Mouse (Mus musculus) forebrain, embryonic 10.5 days (tissue): ENCODE results near the gene Ascl4. TPM values are rescaled to one million over a fixed set of nuclear protein-coding genes. Genes with fewer than 3 reads are reported as not detected.
A peak's percentile ranks its signal among the peaks of the same experiment; 100 is the strongest.

Experiments used
- DNase-seq: peaks from one replicate; pipeline ENCODE4 v3.0.0-alpha.2; 2017; ENCODE audit warnings: low spot score; ENCODE audit errors: extremely low spot score
- H3K27ac ChIP-seq: fragments of 300-500 bp; sonication (generic); 2 replicates; pipeline ENCODE4 v1.5.1; 2016; ENCODE audit warnings: mild to moderate bottlenecking
- H3K27me3 ChIP-seq: fragments of 300-500 bp; sonication (generic); 2 replicates; pipeline ENCODE4 v1.6.1; 2016; ENCODE audit warnings: mild to moderate bottlenecking; ENCODE audit not compliant: poor library complexity, severe bottlenecking
- H3K36me3 ChIP-seq: fragments of 300-500 bp; sonication (generic); replicated peaks from 2 replicates; pipeline ENCODE4 v1.6.1; 2016; ENCODE audit warnings: mild to moderate bottlenecking, moderate library complexity
- H3K4me1 ChIP-seq: fragments of 300-500 bp; sonication (generic); 2 replicates; pipeline ENCODE4 v1.6.1; 2016
- H3K4me3 ChIP-seq: fragments of 300-500 bp; sonication (generic); 2 replicates; pipeline ENCODE4 v1.5.1; 2016; ENCODE audit warnings: mild to moderate bottlenecking, moderate library complexity
- H3K9me3 ChIP-seq: fragments of 300-500 bp; sonication (generic); 2 replicates; pipeline ENCODE4 v1.6.1; 2016; ENCODE audit warnings: mild to moderate bottlenecking, moderate library complexity
- WGBS: fragments of 180-500 bp; shearing (Covaris S2); methylation state at CpG from one replicate; pipeline ENCODE4 v1.1.7; 2016; 5-methylcytosine and 5-hydroxymethylcytosine counted together
- polyA plus RNA-seq: library from polyadenylated mRNA; unstranded; fragments of >200 nt; fragmentation: Nextera tagmentation; extraction: Ambion mirVana; gene quantifications from 2 replicates; pipeline ENCODE4 v1.2.1, GENCODE M21; 2016

Ascl4 gene
- polyA plus RNA-seq, 1 experiment from 2014 or later = 0.42 TPM

DNA sequence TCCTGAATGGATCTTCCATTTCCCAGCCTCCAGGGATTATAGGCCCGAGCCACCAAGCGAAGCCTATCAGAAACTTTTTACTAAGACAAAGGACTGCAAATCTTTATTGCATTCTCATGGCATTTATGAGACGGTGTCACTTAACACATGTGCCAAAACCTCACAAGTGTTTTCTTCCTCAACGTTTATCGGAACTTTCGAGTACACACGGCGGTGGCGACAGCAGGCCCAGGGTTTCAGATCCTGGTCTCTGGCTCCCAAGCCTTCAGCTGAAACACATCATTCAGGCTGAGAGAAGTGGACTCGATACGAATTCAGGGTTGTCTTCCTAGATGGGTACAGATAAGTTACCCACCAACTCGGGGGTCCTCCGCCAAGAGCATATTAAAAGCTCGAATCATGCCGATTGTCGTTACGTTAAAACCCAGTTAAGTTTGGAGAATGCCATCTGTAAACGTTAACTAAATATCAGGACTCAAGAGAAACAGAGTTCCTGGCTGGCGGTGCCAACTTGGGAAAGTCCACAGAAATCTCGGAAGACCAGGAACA, 29.5 kb downstream of the Ascl4 start:
- Histone ChIP-seq H3K4me3 (peak overlapping the region; percentile 90), H3K36me3 (peaks cover 37% of the 10 kb centered on the region), H3K27ac (peak overlapping the region; percentile 92), H3K27me3 (no peaks in the 10 kb centered on the region), H3K4me1 (peaks cover 9% of the 10 kb centered on the region), H3K9me3 (no peaks in the 10 kb centered on the region)
- 7% methylated on average over 20 of the region's 20 CpGs for WGBS
- DNase-seq = no peak

DNA sequence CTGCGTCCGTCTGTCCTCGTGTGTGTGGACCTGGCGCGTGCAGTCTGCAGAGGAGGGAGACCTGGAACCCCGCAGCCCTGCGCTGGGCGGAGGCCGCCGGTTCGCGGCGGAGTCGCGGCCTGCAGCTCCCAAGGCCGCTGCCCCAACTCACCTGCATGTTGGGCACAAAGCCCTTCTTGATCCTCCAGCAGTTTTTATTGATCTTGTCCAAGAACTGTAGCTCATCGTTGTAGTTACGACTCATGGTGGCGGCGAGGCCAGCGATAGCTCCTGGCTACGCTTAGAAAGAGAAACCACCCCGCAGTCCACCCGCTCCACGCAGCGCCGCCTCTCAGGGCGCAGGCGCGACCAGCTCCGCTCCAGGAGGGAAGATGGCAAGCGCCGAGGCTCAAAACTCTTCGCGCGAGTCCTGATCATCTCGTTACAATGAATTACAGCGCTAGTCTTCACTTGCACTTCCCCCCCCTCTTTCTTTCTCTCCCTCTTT, 30.0 kb downstream of the Ascl4 start, which contains the start of gene Rtcb:
Rtcb (minus strand) TSS at position 360 of the 487 bp plus-strand sequence.
- H3K9me3 ChIP-seq = no peaks in the 10 kb centered on the region
- H3K4me3 ChIP-seq = peak within 1 kb of the TSS; percentile 90
- WGBS = under 1% methylated on average over 38 of the region's 38 CpGs
- H3K4me1 ChIP-seq = peaks cover 9% of the 10 kb centered on the region
- peak; percentile 91 for DNase-seq
- H3K27me3 ChIP-seq = no peaks in the 10 kb centered on the region
- peaks cover 32% of the 10 kb centered on the region for H3K36me3 ChIP-seq
- peak within 1 kb of the TSS; percentile 92 for H3K27ac ChIP-seq

DNA sequence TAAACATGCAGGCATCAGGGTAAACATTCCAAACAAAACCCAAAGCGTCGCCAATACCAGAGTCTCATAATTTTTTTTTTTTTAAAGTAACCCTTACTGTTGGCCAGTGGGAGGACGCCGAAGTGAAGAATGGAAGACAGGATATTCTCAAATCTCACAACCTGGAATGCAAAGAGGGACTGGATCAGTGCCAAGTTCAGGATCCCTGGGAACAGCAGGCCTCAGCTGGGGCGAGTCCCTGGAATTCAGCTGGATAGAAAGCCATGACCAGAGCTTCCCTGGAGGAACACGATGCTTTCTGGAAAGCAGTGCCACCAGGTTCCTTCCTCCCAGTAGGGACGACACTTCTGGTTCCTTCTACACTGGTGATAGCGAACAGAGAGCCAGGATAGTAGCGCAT, 35.4 kb downstream of the Ascl4 start:
- H3K4me1 ChIP-seq = no peaks in the 10 kb centered on the region
- 82% methylated on average over 9 of the region's 9 CpGs for WGBS
- no peak for DNase-seq
- H3K27me3 ChIP-seq = no peaks in the 10 kb centered on the region
- no peaks in the 10 kb centered on the region for H3K36me3 ChIP-seq
- H3K27ac ChIP-seq = no peak overlapping the region
- H3K4me3 ChIP-seq = no peak overlapping the region
- H3K9me3 ChIP-seq = no peaks in the 10 kb centered on the region

DNA sequence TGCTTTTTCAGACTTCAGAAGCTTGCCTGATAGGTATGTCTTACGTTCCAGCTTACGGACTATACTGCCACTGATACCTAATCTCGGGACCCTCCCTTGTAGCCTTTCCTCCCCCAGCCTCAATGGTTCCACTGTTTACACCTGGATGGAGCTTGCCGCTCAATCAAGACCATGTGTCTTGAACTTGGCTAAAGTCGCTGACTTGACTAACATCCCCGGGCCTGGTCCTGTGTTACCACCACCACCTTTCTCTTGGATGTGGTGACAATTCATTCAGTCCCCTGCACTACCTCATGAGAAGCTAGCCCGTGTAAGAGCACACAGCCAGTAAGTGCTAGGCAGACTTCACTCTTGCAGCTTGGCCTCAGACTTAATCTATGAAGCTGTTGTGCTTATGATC, 36.8 kb downstream of the Ascl4 start:
- 89% methylated on average over 7 of the region's 7 CpGs for WGBS
- Histone ChIP-seq H3K27ac (no peak overlapping the region), H3K4me1 (no peaks in the 10 kb centered on the region), H3K27me3 (no peaks in the 10 kb centered on the region), H3K36me3 (no peaks in the 10 kb centered on the region), H3K9me3 (no peaks in the 10 kb centered on the region), H3K4me3 (no peak overlapping the region)
- no peak for DNase-seq

DNA sequence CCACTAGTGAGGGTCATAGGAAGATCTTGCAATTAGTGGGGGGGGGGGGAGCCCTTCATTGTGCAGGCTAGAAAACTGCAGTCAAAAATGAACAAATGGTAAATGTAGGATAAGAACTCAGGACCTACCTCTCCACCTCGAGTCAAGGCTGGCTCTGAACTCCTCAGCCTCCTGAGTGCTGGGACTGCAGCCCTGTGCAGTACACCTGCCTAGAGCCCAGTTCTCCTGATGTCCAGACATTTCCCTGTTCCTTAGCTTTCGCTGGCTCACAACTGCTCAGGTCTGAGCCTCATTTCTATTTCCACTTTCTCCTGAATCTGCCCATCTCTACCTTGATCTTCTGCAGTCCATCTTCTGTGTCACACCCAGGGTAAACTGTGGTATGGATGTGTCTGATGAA, 39.0 kb downstream of the Ascl4 start:
- Histone ChIP-seq H3K9me3 (no peaks in the 10 kb centered on the region), H3K4me1 (no peaks in the 10 kb centered on the region), H3K27me3 (no peaks in the 10 kb centered on the region), H3K27ac (no peak overlapping the region), H3K4me3 (no peak overlapping the region), H3K36me3 (no peaks in the 10 kb centered on the region)
- 65% methylated on average over 2 of the region's 2 CpGs for WGBS
- DNase-seq = no peak

DNA sequence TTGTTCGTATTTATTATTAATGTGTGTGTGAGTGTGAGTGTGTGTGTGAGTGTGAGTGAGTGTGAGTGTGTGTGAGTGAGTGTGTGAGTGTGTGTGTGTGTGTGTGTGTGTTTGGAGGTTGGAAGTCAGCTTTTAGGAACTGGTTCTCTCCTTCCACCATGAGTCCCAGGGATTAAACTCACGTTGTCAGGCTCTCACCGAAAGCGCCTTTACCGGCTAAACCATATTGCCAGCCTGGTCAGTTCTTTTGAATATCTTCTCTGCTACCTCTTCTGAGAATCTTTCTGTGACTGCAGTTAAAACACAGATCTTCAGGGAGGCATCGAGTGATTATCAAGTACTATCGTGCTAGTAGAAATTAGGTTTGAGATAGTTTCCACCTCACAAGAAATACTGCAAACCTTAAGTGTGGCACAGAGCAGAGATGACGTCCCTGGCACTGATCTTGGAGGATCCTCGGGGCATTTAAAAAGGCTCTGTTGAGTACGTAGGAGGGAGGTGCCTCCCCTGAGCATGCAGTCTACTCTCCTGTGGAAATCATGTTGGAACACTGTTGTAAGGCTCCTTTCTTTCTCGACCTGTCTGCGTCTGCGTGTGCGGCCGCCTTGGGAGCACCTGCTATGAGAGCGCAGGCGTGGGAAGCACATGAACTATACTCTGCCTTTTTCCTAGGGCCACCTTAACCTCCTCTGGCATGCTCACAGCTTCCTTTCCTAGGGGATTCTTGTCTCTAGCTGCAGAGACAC, 40.1 kb downstream of the Ascl4 start:
- Histone ChIP-seq H3K36me3 (no peaks in the 10 kb centered on the region), H3K4me3 (no peak overlapping the region), H3K27ac (no peak overlapping the region), H3K4me1 (no peaks in the 10 kb centered on the region), H3K9me3 (no peaks in the 10 kb centered on the region), H3K27me3 (no peaks in the 10 kb centered on the region)
- DNase-seq = no peak
- 64% methylated on average over 17 of the region's 17 CpGs for WGBS

DNA sequence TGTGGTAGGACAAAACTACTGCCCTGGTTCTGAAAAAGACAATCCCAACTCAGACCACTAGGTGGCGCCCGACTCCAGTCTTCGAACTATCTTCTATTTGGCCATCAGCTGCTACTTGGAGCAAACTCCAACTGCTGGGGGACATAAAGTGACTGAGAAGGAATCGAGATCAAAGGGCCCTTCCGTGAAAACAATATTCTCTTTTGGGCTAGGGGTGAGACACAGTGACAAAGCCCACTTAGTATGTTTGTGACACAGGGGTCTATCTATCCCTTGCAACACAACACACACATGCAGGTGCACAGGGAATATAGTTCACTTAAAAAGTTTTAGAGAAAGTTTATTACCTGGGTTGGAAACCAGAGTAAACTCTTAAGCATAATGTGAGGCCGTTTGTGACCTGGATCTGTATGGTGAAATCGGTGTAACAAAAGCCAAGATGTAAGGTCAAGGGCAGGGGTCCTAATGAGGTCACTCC, 40.7 kb downstream of the Ascl4 start:
- Histone ChIP-seq H3K27me3 (no peaks in the 10 kb centered on the region), H3K9me3 (no peaks in the 10 kb centered on the region), H3K4me1 (no peaks in the 10 kb centered on the region), H3K36me3 (no peaks in the 10 kb centered on the region), H3K27ac (no peak overlapping the region), H3K4me3 (no peak overlapping the region)
- peak; percentile 84 for DNase-seq
- 14% methylated on average over 7 of the region's 7 CpGs for WGBS

DNA sequence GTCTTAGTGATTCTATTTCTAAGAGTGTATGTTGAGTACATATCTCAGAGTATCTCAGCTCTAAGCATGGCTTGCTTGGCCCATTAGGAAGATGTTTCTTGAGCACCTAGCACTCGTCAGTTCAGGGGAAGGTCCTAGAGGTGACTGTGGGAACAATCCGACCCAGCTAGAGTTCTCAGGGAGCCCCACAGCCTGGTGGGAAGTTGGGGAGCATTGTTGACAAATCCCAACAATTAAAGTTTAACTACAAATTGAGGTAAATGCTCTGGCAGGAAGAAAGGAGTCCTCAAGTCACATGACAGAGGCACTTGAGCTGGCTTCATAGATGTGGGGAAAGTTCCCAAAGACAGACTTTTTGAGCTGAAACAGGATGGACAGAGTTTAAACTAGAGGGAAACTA, 41.2 kb downstream of the Ascl4 start:
- no peak overlapping the region for H3K4me3 ChIP-seq
- 50% methylated on average over 2 of the region's 2 CpGs for WGBS
- H3K27ac ChIP-seq = no peak overlapping the region
- H3K27me3 ChIP-seq = no peaks in the 10 kb centered on the region
- H3K36me3 ChIP-seq = no peaks in the 10 kb centered on the region
- no peak for DNase-seq
- no peaks in the 10 kb centered on the region for H3K4me1 ChIP-seq
- no peaks in the 10 kb centered on the region for H3K9me3 ChIP-seq

DNA sequence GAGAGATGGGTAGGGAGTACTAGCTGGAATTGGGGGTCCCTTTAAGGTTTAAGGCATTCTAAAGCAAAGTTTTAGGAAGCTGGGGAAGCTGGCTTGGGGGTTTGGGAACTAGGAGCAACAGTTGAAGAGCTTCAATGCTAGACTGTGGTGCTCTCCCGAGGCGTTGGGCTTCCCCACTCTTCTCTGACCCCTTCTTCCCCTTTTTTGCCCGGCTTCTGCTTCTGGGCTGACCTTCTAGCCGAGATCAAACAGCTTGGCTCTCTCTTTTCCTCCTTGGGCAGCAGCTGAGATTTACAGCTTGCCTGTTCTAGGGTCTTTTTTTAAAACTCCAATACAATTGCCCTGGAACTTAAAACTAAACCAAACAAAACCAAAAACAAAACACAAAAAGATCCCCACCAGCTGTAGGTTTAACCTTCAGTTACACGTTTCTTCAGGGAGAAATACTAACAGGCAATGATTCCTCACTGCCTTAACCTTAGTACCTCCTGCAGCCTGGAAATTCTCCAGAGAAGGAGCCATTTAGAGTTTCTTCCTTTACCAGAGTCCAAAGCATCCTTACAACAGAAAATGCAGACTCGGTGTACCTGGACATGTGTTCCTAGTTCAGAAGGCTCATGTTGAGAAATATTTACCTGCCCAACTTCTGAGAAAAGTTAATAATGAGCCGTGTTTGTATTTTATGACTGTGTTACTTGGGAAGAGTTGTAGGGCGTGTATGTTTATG, 42.6 kb downstream of the Ascl4 start:
- H3K4me1 ChIP-seq = no peaks in the 10 kb centered on the region
- no peak overlapping the region for H3K27ac ChIP-seq
- no peak overlapping the region for H3K4me3 ChIP-seq
- no peaks in the 10 kb centered on the region for H3K36me3 ChIP-seq
- 72% methylated on average over 8 of the region's 8 CpGs for WGBS
- no peaks in the 10 kb centered on the region for H3K27me3 ChIP-seq
- peaks cover 4% of the 10 kb centered on the region for H3K9me3 ChIP-seq
- DNase-seq = no peak

DNA sequence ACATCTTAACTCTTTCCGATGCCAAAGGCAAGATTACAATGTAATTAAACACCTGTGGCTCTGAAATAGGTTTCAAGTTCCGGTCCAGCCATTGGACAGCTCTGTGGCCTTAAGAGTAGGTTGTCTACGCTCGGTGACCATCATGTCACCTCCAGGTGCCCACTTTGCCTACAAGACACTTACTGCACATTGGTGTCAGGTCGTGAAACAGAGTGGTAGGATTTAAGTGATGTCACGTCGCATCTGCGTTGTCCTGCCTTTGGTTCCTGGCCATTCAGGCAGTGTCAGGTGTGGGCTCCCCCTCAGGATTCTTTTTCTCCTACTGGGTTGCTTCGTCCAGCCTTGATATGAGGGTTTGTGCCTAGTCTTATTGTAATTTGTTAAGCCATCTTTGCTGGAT, 44.3 kb downstream of the Ascl4 start:
- H3K27me3 ChIP-seq = no peaks in the 10 kb centered on the region
- no peaks in the 10 kb centered on the region for H3K36me3 ChIP-seq
- H3K27ac ChIP-seq = no peak overlapping the region
- no peak for DNase-seq
- H3K4me3 ChIP-seq = no peak overlapping the region
- peaks cover 4% of the 10 kb centered on the region for H3K9me3 ChIP-seq
- 88% methylated on average over 9 of the region's 9 CpGs for WGBS
- H3K4me1 ChIP-seq = no peaks in the 10 kb centered on the region

DNA sequence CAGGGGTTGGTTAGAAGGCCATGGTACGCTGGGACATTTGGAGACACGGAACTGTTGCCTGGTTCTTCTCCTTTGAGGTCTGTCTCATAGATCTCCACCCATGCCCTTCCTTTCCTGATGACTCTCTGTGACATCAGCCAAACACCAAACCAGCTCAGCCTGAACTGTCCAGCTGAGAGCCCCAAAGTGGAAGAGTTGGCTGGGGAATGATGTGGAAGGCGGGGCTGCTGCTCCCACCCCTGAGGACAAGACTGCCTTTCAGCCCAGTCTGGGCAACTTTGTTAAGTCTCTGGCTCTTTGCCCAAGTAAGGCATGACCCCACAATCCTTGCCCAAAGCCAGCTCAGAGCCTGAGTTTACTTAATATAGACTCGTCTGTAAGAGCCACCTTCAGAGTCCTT, 45.4 kb downstream of the Ascl4 start:
- H3K9me3 ChIP-seq = peaks cover 4% of the 10 kb centered on the region
- no peaks in the 10 kb centered on the region for H3K36me3 ChIP-seq
- H3K27me3 ChIP-seq = no peaks in the 10 kb centered on the region
- no peak overlapping the region for H3K4me3 ChIP-seq
- no peak overlapping the region for H3K27ac ChIP-seq
- H3K4me1 ChIP-seq = no peaks in the 10 kb centered on the region
- WGBS = 88% methylated on average over 4 of the region's 4 CpGs
- DNase-seq = no peak

DNA sequence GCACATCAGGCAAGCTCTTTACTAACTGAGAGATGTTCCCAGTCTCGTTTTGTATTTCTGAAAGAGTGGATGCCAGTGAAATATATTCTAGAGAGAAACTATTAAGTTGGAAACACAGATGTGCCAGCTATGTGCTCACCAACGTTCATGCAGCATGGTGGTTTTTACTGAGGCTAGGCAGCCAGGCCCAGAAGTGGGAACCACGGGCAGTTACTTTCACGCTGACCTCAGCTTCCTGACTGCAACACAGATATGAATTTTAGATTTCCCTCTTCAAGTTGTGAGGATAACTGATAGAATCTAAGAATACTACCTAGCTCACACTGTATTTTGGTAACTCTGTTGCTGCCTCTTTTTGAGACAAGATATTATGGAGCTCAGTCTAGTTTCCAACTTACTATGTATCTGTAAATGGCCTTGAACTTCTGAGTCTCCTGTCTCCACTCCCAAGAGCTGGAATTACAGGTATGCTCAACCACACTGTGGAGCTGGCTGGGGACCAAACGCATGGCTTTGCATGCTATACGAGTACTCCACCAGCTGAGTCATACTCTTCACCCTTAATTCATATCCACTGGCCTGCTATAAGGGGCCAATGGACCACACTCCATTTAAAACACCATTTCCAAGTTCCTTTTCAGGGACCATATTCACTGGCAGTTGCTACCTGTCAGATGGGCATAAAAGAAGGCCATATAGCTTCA, 62.1 kb downstream of the Ascl4 start:
- Histone ChIP-seq H3K4me1 (no peaks in the 10 kb centered on the region), H3K4me3 (no peak overlapping the region), H3K27ac (no peak overlapping the region), H3K9me3 (no peaks in the 10 kb centered on the region), H3K36me3 (no peaks in the 10 kb centered on the region), H3K27me3 (no peaks in the 10 kb centered on the region)
- no peak for DNase-seq
- 77% methylated on average over 6 of the region's 6 CpGs for WGBS
